Mouse (Mus musculus): Measurements from ENCODE around the gene Cenpb.

- TF ChIP-seq CTCF (IDR thresholded peaks at IDR 0.05; ENCODE audit: low read depth), result no peak
- TF ChIP-seq EP300 (IDR thresholded peaks at IDR 0.05; ENCODE audit: low read depth), result no peak
Observed at GRCm38 (mm10) chr2:131227243-131227642, 47.4 kb upstream of the Cenpb start.

All from heart, postnatal 0 days (tissue).